Mouse (Mus musculus): Measurements from ENCODE around the gene Timm8a2. TPM values are rescaled to one million over a fixed set of nuclear protein-coding genes. Genes with fewer than 3 reads are reported as not detected.

The Timm8a2 gene
- polyA plus RNA-seq, 1 experiment, result not detected

GRCm38 (mm10) chr14:122087956-122088355 lies 53.5 kb downstream of the Timm8a2 start:
- no peak overlapping the region for H3K27ac ChIP-seq (replicated peaks; ENCODE audit: low read depth, low read length)
- H3K4me3 ChIP-seq (ENCODE audit: insufficient read depth, low read depth, low read length), result no peak overlapping the region
- no peaks in the 10 kb centered on the region for H3K4me1 ChIP-seq (ENCODE audit: control insufficient read depth, insufficient read depth, insufficient read length, low read length)

Other genes with a start within 250 kb of the Timm8a2 start
- gene Dock9, start 236.8 kb upstream of the Timm8a2 start, polyA plus RNA-seq (2012; ENCODE audit: insufficient read depth, insufficient read length, missing spikeins), result 9.4 and 15.4 TPM in 2 replicates
- gene Ubac2, start 156.1 kb upstream of the Timm8a2 start, polyA plus RNA-seq (2012; ENCODE audit: insufficient read depth, insufficient read length, missing spikeins), result 19.1 and 21.3 TPM in 2 replicates
- not detected in 2 replicates for gene Gpr18, start 118.9 kb upstream of the Timm8a2 start, polyA plus RNA-seq (2012; ENCODE audit: insufficient read depth, insufficient read length, missing spikeins)
- 1.3 TPM in 2 replicates for gene Gpr183, start 69.5 kb upstream of the Timm8a2 start, polyA plus RNA-seq (2012; ENCODE audit: insufficient read depth, insufficient read length, missing spikeins)
- 47.6 and 48.6 TPM in 2 replicates for gene Tm9sf2, start 72.4 kb downstream of the Timm8a2 start, polyA plus RNA-seq (2012; ENCODE audit: insufficient read depth, insufficient read length, missing spikeins)
- 306 and 342 TPM in 2 replicates for gene Clybl, start 147.0 kb downstream of the Timm8a2 start, polyA plus RNA-seq (2012; ENCODE audit: insufficient read depth, insufficient read length, missing spikeins)

Measured in brown adipose tissue, adult 24 weeks (tissue).